Mouse (Mus musculus): Measurements from ENCODE around the gene Errfi1. TPM values are rescaled to one million over a fixed set of nuclear protein-coding genes. Genes with fewer than 3 reads are reported as not detected.

The Errfi1 gene
- polyA plus RNA-seq, 1 experiment from 2014 or later, result 36.4 TPM

GRCm38 (mm10) chr4:150889955-150890315 is 36.2 kb downstream of the Errfi1 start:
- H3K36me3 ChIP-seq (ENCODE audit: control insufficient read depth, insufficient read depth, low read length), result no peaks in the 10 kb centered on the region
- peak overlapping the region; percentile 53; the same call in 1 of the 2 replicates for H3K27ac ChIP-seq (ENCODE audit: low read length)
- peaks cover 11% of the 10 kb centered on the region for H3K4me1 ChIP-seq (ENCODE audit: control insufficient read depth, insufficient read depth, low read length)
- no peak overlapping the region for H3K9ac ChIP-seq (replicated peaks; ENCODE audit: low read depth, low read length)
- no peak overlapping the region for H3K4me3 ChIP-seq (ENCODE audit: low read depth, low read length)
- H3K4me2 ChIP-seq (replicated peaks; ENCODE audit: low read depth, low read length), result peak overlapping the region; percentile 17
- no peak for ATAC-seq (ENCODE audit: insufficient number of reproducible peaks, insufficient read depth, low FRiP score, low read depth)
- no peaks in the 10 kb centered on the region for H3K27me3 ChIP-seq (ENCODE audit: control insufficient read depth, insufficient read depth, low read length)
- no peaks in the 10 kb centered on the region for H3K9me3 ChIP-seq (ENCODE audit: control insufficient read depth, low read depth, low read length)
- 37% methylated on average over 13 of the region's 13 CpGs for WGBS

- Histone ChIP-seq H3K27ac (ENCODE audit: low read length) (no peak overlapping the region), H3K9ac (replicated peaks; ENCODE audit: low read depth, low read length) (no peak overlapping the region), H3K4me3 (ENCODE audit: low read depth, low read length) (no peak overlapping the region), H3K9me3 (ENCODE audit: control insufficient read depth, low read depth, low read length) (no peaks in the 10 kb centered on the region), H3K4me2 (replicated peaks; ENCODE audit: low read depth, low read length) (no peak overlapping the region), H3K27me3 (ENCODE audit: control insufficient read depth, insufficient read depth, low read length) (no peaks in the 10 kb centered on the region), H3K36me3 (ENCODE audit: control insufficient read depth, insufficient read depth, low read length) (peaks cover 5% of the 10 kb centered on the region; the same call in 1 of the 2 replicates), H3K4me1 (ENCODE audit: control insufficient read depth, insufficient read depth, low read length) (peaks cover 11% of the 10 kb centered on the region)
- no peak for ATAC-seq (ENCODE audit: insufficient number of reproducible peaks, insufficient read depth, low FRiP score, low read depth)
- WGBS, result 66% methylated on average over 5 of the region's 5 CpGs
Measured at GRCm38 (mm10) chr4:150891308-150891707, 37.6 kb downstream of the Errfi1 start.

GRCm38 (mm10) chr4:150894718-150895501 is 41.2 kb downstream of the Errfi1 start:
- H3K9ac ChIP-seq (replicated peaks; ENCODE audit: low read depth, low read length), result no peak overlapping the region
- peaks cover 7% of the 10 kb centered on the region; the same call in 1 of the 2 replicates for H3K4me1 ChIP-seq (ENCODE audit: control insufficient read depth, insufficient read depth, low read length)
- WGBS, result 61% methylated on average over 8 of the region's 8 CpGs
- no peak overlapping the region for H3K4me3 ChIP-seq (ENCODE audit: low read depth, low read length)
- H3K27me3 ChIP-seq (ENCODE audit: control insufficient read depth, insufficient read depth, low read length), result no peaks in the 10 kb centered on the region
- no peak overlapping the region for H3K4me2 ChIP-seq (replicated peaks; ENCODE audit: low read depth, low read length)
- H3K9me3 ChIP-seq (ENCODE audit: control insufficient read depth, low read depth, low read length), result no peaks in the 10 kb centered on the region
- no peak for ATAC-seq (ENCODE audit: insufficient number of reproducible peaks, insufficient read depth, low FRiP score, low read depth)
- peaks cover 33% of the 10 kb centered on the region; the same call in 1 of the 2 replicates for H3K36me3 ChIP-seq (ENCODE audit: control insufficient read depth, insufficient read depth, low read length)
- H3K27ac ChIP-seq (ENCODE audit: low read length), result no peak overlapping the region

GRCm38 (mm10) chr4:150896896-150897624 is 43.3 kb downstream of the Errfi1 start:
- H3K27ac ChIP-seq (ENCODE audit: low read length), result no peak overlapping the region
- no peak overlapping the region for H3K9ac ChIP-seq (replicated peaks; ENCODE audit: low read depth, low read length)
- H3K27me3 ChIP-seq (ENCODE audit: control insufficient read depth, insufficient read depth, low read length), result no peaks in the 10 kb centered on the region
- peaks cover 54% of the 10 kb centered on the region; the same call in 1 of the 2 replicates for H3K36me3 ChIP-seq (ENCODE audit: control insufficient read depth, insufficient read depth, low read length)
- 94% methylated on average over 26 of the region's 26 CpGs for WGBS
- no peaks in the 10 kb centered on the region for H3K9me3 ChIP-seq (ENCODE audit: control insufficient read depth, low read depth, low read length)
- ATAC-seq (ENCODE audit: insufficient number of reproducible peaks, insufficient read depth, low FRiP score, low read depth), result no peak
- H3K4me1 ChIP-seq (ENCODE audit: control insufficient read depth, insufficient read depth, low read length), result no peaks in the 10 kb centered on the region
- no peak overlapping the region for H3K4me3 ChIP-seq (ENCODE audit: low read depth, low read length)
- no peak overlapping the region for H3K4me2 ChIP-seq (replicated peaks; ENCODE audit: low read depth, low read length)

- Histone ChIP-seq H3K4me2 (replicated peaks; ENCODE audit: low read depth, low read length) (no peak overlapping the region), H3K36me3 (ENCODE audit: control insufficient read depth, insufficient read depth, low read length) (peaks cover 69% of the 10 kb centered on the region; the same call in 1 of the 2 replicates), H3K9me3 (ENCODE audit: control insufficient read depth, low read depth, low read length) (no peaks in the 10 kb centered on the region), H3K27me3 (ENCODE audit: control insufficient read depth, insufficient read depth, low read length) (no peaks in the 10 kb centered on the region), H3K27ac (ENCODE audit: low read length) (no peak overlapping the region), H3K4me3 (ENCODE audit: low read depth, low read length) (no peak overlapping the region), H3K9ac (replicated peaks; ENCODE audit: low read depth, low read length) (no peak overlapping the region), H3K4me1 (ENCODE audit: control insufficient read depth, insufficient read depth, low read length) (no peaks in the 10 kb centered on the region)
- 0 out of 2 replicates have a peak, but pooled peaks have one; percentile 11 for ATAC-seq (ENCODE audit: insufficient number of reproducible peaks, insufficient read depth, low FRiP score, low read depth)
- 57% methylated on average over 13 of the region's 13 CpGs for WGBS
Measured at GRCm38 (mm10) chr4:150898716-150899365, 45.1 kb downstream of the Errfi1 start.

- H3K27me3 ChIP-seq (ENCODE audit: control insufficient read depth, insufficient read depth, low read length), result no peaks in the 10 kb centered on the region
- no peaks in the 10 kb centered on the region for H3K9me3 ChIP-seq (ENCODE audit: control insufficient read depth, low read depth, low read length)
- H3K36me3 ChIP-seq (ENCODE audit: control insufficient read depth, insufficient read depth, low read length), result peaks cover 79% of the 10 kb centered on the region
- 95% methylated on average over 13 of the region's 13 CpGs for WGBS
- H3K4me1 ChIP-seq (ENCODE audit: control insufficient read depth, insufficient read depth, low read length), result no peaks in the 10 kb centered on the region
- no peak overlapping the region for H3K4me3 ChIP-seq (ENCODE audit: low read depth, low read length)
- no peak for ATAC-seq (ENCODE audit: insufficient number of reproducible peaks, insufficient read depth, low FRiP score, low read depth)
- no peak overlapping the region for H3K9ac ChIP-seq (replicated peaks; ENCODE audit: low read depth, low read length)
- no peak overlapping the region for H3K27ac ChIP-seq (ENCODE audit: low read length)
- H3K4me2 ChIP-seq (replicated peaks; ENCODE audit: low read depth, low read length), result no peak overlapping the region
Measured at GRCm38 (mm10) chr4:150900486-150900885, 46.8 kb downstream of the Errfi1 start.

- ATAC-seq (ENCODE audit: insufficient number of reproducible peaks, insufficient read depth, low FRiP score, low read depth), result no peak
- Histone ChIP-seq H3K36me3 (ENCODE audit: control insufficient read depth, insufficient read depth, low read length) (peaks cover 76% of the 10 kb centered on the region), H3K4me2 (replicated peaks; ENCODE audit: low read depth, low read length) (no peak overlapping the region), H3K4me3 (ENCODE audit: low read depth, low read length) (no peak overlapping the region), H3K27me3 (ENCODE audit: control insufficient read depth, insufficient read depth, low read length) (no peaks in the 10 kb centered on the region), H3K27ac (ENCODE audit: low read length) (no peak overlapping the region), H3K9ac (replicated peaks; ENCODE audit: low read depth, low read length) (no peak overlapping the region), H3K4me1 (ENCODE audit: control insufficient read depth, insufficient read depth, low read length) (no peaks in the 10 kb centered on the region), H3K9me3 (ENCODE audit: control insufficient read depth, low read depth, low read length) (no peaks in the 10 kb centered on the region)
- 60% methylated on average over 9 of the region's 9 CpGs for WGBS
Measured at GRCm38 (mm10) chr4:150901651-150902050, 47.9 kb downstream of the Errfi1 start.

- no peak overlapping the region for H3K9ac ChIP-seq (replicated peaks; ENCODE audit: low read depth, low read length)
- no peak overlapping the region for H3K4me2 ChIP-seq (replicated peaks; ENCODE audit: low read depth, low read length)
- no peak overlapping the region for H3K4me3 ChIP-seq (ENCODE audit: low read depth, low read length)
- H3K36me3 ChIP-seq (ENCODE audit: control insufficient read depth, insufficient read depth, low read length), result peaks cover 76% of the 10 kb centered on the region
- no peak overlapping the region for H3K27ac ChIP-seq (ENCODE audit: low read length)
- ATAC-seq (ENCODE audit: insufficient number of reproducible peaks, insufficient read depth, low FRiP score, low read depth), result no peak
- H3K9me3 ChIP-seq (ENCODE audit: control insufficient read depth, low read depth, low read length), result no peaks in the 10 kb centered on the region
- 88% methylated on average over 12 of the region's 12 CpGs for WGBS
- no peaks in the 10 kb centered on the region for H3K4me1 ChIP-seq (ENCODE audit: control insufficient read depth, insufficient read depth, low read length)
- H3K27me3 ChIP-seq (ENCODE audit: control insufficient read depth, insufficient read depth, low read length), result no peaks in the 10 kb centered on the region
Measured at GRCm38 (mm10) chr4:150902062-150902461, 48.3 kb downstream of the Errfi1 start.

Data from stomach, embryonic 14.5 days (tissue).